Mouse (Mus musculus): ENCODE results near the gene Snx15. TPM values are rescaled to one million over a fixed set of nuclear protein-coding genes. Genes with fewer than 3 reads are reported as not detected.

Gene Snx15
- total and polyA plus RNA-seq, 3 experiments, result 15.3 to 15.7 (median 15.6) TPM

DNA sequence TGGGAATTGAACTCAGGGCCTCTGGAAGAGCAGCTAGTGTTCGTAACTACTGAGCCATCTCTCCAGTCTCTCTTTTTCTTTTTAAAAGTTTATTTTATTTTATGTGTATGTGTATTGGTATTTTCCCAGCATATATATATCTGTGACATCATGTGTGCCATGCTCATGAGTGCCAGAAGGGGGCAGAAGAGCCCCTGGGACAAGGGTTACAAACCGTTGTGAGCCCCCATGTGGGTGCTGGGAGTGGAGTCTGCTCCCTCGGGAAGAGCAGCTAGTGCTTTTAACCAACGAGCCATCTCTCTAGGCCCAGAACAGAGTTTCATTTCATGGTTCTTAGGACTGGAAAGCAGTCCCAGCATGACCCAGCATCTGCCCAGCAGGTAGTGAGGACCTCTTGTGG is 38.6 kb upstream of the Snx15 start:
- no peak for DNase-seq (ENCODE audit: extremely low read depth)

DNA sequence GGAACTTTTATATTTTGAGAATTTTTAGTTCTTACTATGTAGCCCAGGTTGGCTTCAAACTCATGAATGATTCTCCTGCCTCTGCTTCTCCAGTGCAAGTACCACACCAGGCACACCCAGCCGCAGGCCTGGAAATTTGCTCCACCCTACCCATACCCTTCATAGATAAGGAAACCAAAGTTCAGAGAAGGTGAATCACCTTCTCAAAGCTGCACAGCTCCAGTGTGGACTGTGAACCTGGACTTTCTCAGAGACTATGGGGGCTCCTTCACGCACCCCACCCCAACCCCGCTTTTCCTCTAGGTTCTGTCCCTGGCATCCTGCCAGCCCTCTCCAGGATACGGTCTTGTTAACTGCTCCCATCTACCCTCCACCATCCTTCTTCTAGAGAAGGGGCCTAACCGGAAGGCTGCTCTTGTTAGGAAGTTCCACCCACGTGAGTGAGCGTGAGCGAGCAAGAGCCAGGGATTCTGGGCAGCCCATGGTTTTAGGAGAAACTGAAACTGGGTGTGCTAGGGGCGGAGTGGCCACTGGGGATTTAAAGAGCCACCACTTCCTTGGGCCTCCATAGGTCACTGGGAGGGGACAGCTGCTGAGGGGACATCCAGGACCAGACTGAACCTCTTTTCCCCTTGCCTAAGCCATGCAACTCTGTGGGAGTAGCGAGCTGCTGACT is 35.9 kb upstream of the Snx15 start:
- Histone ChIP-seq H3K27ac (ENCODE audit: insufficient read depth, low read depth) (no peak overlapping the region), H3K36me3 (replicated peaks in 1 of 2; ENCODE audit: control insufficient read depth in 1 of 2, insufficient read depth in 1 of 2, low read length in 1 of 2) (no peaks in the 10 kb centered on the region), H3K79me2 (replicated peaks; ENCODE audit: control insufficient read depth, extremely low read depth, insufficient read depth, poor library complexity, severe bottlenecking) (no peaks in the 10 kb centered on the region), H3K9ac (ENCODE audit: insufficient read depth, low read depth) (no peak overlapping the region), H3K4me3 (replicated peaks in 1 of 3; ENCODE audit: low read depth in 2 of 3, low read length in 2 of 3, poor library complexity in 1 of 3) (peak overlapping the region in 1 of 3 experiments; percentile 4), H3K4me1 (ENCODE audit: control insufficient read depth in 1 of 2, insufficient read depth in 2 of 2) (peaks cover 0 to 7% of the 10 kb centered on the region in 2 experiments; a peak in 2 of 4 replicates), H3K4me2 (ENCODE audit: insufficient read depth, low read depth, poor library complexity, severe bottlenecking) (peak overlapping the region; percentile 27; the same call in 1 of the 2 replicates), H3K27me3 (replicated peaks) (peaks cover 33% of the 10 kb centered on the region), H3K9me3 (replicated peaks; ENCODE audit: low read length) (peaks cover 4% of the 10 kb centered on the region)
- no peak for TF ChIP-seq RCOR1 (conservative IDR thresholded peaks at IDR 0.05; ENCODE audit: low read depth, low read length)
- TF ChIP-seq POLR2A (IDR thresholded peaks at IDR 0.05; ENCODE audit: low read depth, low read length), result no peak
- no peak for TF ChIP-seq GABPA (IDR thresholded peaks at IDR 0.05; ENCODE audit: insufficient replicate concordance, low read depth, low read length)
- peak; percentile 55 for TF ChIP-seq BHLHE40 (IDR thresholded peaks at IDR 0.05; ENCODE audit: low read depth, low read length)
- dilution Hi-C loops (cut with MboI; ENCODE audit: extremely low pct_ligation_motif_present, extremely low pct_unique_long_range_greater_than_20kb, low sequenced_read_pairs), result no loop called here
- in situ Hi-C loops (cut with MboI; ENCODE audit: low pct_ligation_motif_present, low pct_unique_long_range_greater_than_20kb, low sequenced_read_pairs), result loop anchor here (25.0 kb wide), 1 partner anchor 148 kb away; the partner anchor contains the start of gene Cdc42bpg
- no peak for DNase-seq (ENCODE audit: extremely low read depth)

More for the DNA sequence above, 38.6 kb upstream of the Snx15 start:
- peaks cover 31% of the 10 kb centered on the region for H3K27me3 ChIP-seq (replicated peaks)
- no peak for TF ChIP-seq GABPA (IDR thresholded peaks at IDR 0.05; ENCODE audit: insufficient replicate concordance, low read depth, low read length)
- no peak for TF ChIP-seq PAX5 (IDR thresholded peaks at IDR 0.05; ENCODE audit: low read length)
- no peak for TF ChIP-seq ZMIZ1 (IDR thresholded peaks at IDR 0.05; ENCODE audit: low read depth, low read length)
- no peak for TF ChIP-seq UBTF (IDR thresholded peaks at IDR 0.05; ENCODE audit: low read depth, low read length)
- peak; percentile 11 for TF ChIP-seq RAD21 (IDR thresholded peaks at IDR 0.05; ENCODE audit: low read depth, low read length)
- peak in 1 of 2 experiments; percentile 39; a peak in 1 of 4 replicates for TF ChIP-seq CTCF (conservative IDR thresholded peaks at IDR 0.05 in 1 of 2, IDR thresholded peaks at IDR 0.05 in 1 of 2; ENCODE audit: low read depth in 2 of 2, low read length in 2 of 2)
- H3K4me2 ChIP-seq (ENCODE audit: insufficient read depth, low read depth, poor library complexity, severe bottlenecking), result no peak overlapping the region
- no peaks in the 10 kb centered on the region for H3K36me3 ChIP-seq (replicated peaks in 1 of 2; ENCODE audit: control insufficient read depth in 1 of 2, insufficient read depth in 1 of 2, low read length in 1 of 2)
- no peak overlapping the region for H3K9ac ChIP-seq (ENCODE audit: insufficient read depth, low read depth)
- H3K9me3 ChIP-seq (replicated peaks; ENCODE audit: low read length), result peaks cover 4% of the 10 kb centered on the region
- H3K4me3 ChIP-seq (replicated peaks in 1 of 3; ENCODE audit: low read depth in 2 of 3, low read length in 2 of 3, poor library complexity in 1 of 3), result no peak overlapping the region
- peaks cover 0 to 7% of the 10 kb centered on the region in 2 experiments; a peak in 2 of 4 replicates for H3K4me1 ChIP-seq (ENCODE audit: control insufficient read depth in 1 of 2, insufficient read depth in 2 of 2)
- dilution Hi-C loops (cut with MboI; ENCODE audit: extremely low pct_ligation_motif_present, extremely low pct_unique_long_range_greater_than_20kb, low sequenced_read_pairs), result no loop called here
- in situ Hi-C loops (cut with MboI; ENCODE audit: low pct_ligation_motif_present, low pct_unique_long_range_greater_than_20kb, low sequenced_read_pairs), result loop anchor here (25.0 kb wide), 1 partner anchor 146 kb away; the partner anchor contains the start of gene Cdc42bpg
- no peaks in the 10 kb centered on the region for H3K79me2 ChIP-seq (replicated peaks; ENCODE audit: control insufficient read depth, extremely low read depth, insufficient read depth, poor library complexity, severe bottlenecking)
- H3K27ac ChIP-seq (ENCODE audit: insufficient read depth, low read depth), result no peak overlapping the region

DNA sequence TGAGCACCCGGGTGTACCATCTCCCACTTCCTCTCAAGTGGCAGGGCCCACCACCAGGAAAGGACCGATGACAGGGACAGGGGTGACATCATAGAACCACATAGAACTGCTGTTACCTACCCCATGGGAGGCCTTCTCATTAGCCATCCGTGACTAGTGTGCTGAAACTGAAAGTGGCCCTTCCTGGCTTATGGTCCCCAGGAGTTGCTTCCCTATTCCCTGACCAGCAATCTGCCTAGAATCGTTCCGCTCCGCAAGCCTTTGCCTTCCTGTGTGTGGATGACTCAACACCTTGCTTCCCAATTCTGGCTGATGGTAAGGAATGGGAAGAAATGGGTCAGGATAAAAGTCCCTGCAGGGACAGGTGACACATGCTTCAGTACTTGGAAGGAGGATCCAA is 29.1 kb upstream of the Snx15 start:
- DNase-seq (ENCODE audit: extremely low read depth), result peak; percentile 68
- Histone ChIP-seq H3K36me3 (replicated peaks in 1 of 2; ENCODE audit: control insufficient read depth in 1 of 2, insufficient read depth in 1 of 2, low read length in 1 of 2) (no peaks in the 10 kb centered on the region), H3K4me1 (ENCODE audit: control insufficient read depth in 1 of 2, insufficient read depth in 2 of 2) (peaks cover 8 to 22% of the 10 kb centered on the region in 2 experiments; a peak in 3 of 4 replicates), H3K27me3 (replicated peaks) (peaks cover 40% of the 10 kb centered on the region), H3K9me3 (replicated peaks; ENCODE audit: low read length) (no peaks in the 10 kb centered on the region), H3K4me2 (ENCODE audit: insufficient read depth, low read depth, poor library complexity, severe bottlenecking) (peak overlapping the region; percentile 26), H3K4me3 (replicated peaks in 1 of 3; ENCODE audit: low read depth in 2 of 3, low read length in 2 of 3, poor library complexity in 1 of 3) (no peak overlapping the region), H3K9ac (ENCODE audit: insufficient read depth, low read depth) (no peak overlapping the region), H3K27ac (ENCODE audit: insufficient read depth, low read depth) (no peak overlapping the region), H3K79me2 (replicated peaks; ENCODE audit: control insufficient read depth, extremely low read depth, insufficient read depth, poor library complexity, severe bottlenecking) (no peaks in the 10 kb centered on the region)
- dilution Hi-C loops (cut with MboI; ENCODE audit: extremely low pct_ligation_motif_present, extremely low pct_unique_long_range_greater_than_20kb, low sequenced_read_pairs) (no loop called here), in situ Hi-C loops (cut with MboI; ENCODE audit: low pct_ligation_motif_present, low pct_unique_long_range_greater_than_20kb, low sequenced_read_pairs) (loop anchor here (5.0 to 25.0 kb wide), 2 partner anchors 75 to 155 kb away; partner anchors contain the start of gene Cdc42bpg)
- peak; percentile 82 for TF ChIP-seq ETS1 (conservative IDR thresholded peaks at IDR 0.05; ENCODE audit: low read depth, low read length)
- TF ChIP-seq EP300 (IDR thresholded peaks at IDR 0.05; ENCODE audit: low read length), result peak; percentile 52; the same call in 1 of the 2 replicates
- TF ChIP-seq ZKSCAN1 (IDR thresholded peaks at IDR 0.05; ENCODE audit: borderline replicate concordance, low read depth, low read length), result no peak
- 0 out of 2 replicates have a peak, but pooled peaks have one; percentile 13 for TF ChIP-seq ELF1 (IDR thresholded peaks at IDR 0.05; ENCODE audit: low read depth, low read length)
- TF ChIP-seq TCF12 (IDR thresholded peaks at IDR 0.05; ENCODE audit: low read depth, low read length), result peak; percentile 22; the same call in 1 of the 2 replicates
- peak; percentile 59 for TF ChIP-seq IRF4 (IDR thresholded peaks at IDR 0.05; ENCODE audit: low read depth, low read length)
- 0 out of 2 replicates have a peak, but pooled peaks have one; percentile 34 for TF ChIP-seq SIN3A (IDR thresholded peaks at IDR 0.05; ENCODE audit: low read length)
- peak; percentile 76 for TF ChIP-seq BHLHE40 (IDR thresholded peaks at IDR 0.05; ENCODE audit: low read depth, low read length)
- TF ChIP-seq UBTF (IDR thresholded peaks at IDR 0.05; ENCODE audit: low read depth, low read length), result no peak
- no peak for TF ChIP-seq PAX5 (IDR thresholded peaks at IDR 0.05; ENCODE audit: low read length)
- no peak for TF ChIP-seq POLR2A (IDR thresholded peaks at IDR 0.05; ENCODE audit: low read depth, low read length)
- TF ChIP-seq MYC (IDR thresholded peaks at IDR 0.05; ENCODE audit: low read depth, low read length), result no peak
- TF ChIP-seq SMC3 (IDR thresholded peaks at IDR 0.05; ENCODE audit: low read depth, low read length), result no peak
- TF ChIP-seq MXI1 (IDR thresholded peaks at IDR 0.05; ENCODE audit: low read depth, low read length), result no peak
- TF ChIP-seq MAX (IDR thresholded peaks at IDR 0.05; ENCODE audit: low read length), result no peak
- TF ChIP-seq NRF1 (IDR thresholded peaks at IDR 0.05; ENCODE audit: low read depth, low read length), result no peak
- peak; percentile 45; the same call in 1 of the 2 replicates for TF ChIP-seq JUN (IDR thresholded peaks at IDR 0.05; ENCODE audit: insufficient read depth, low read depth, low read length)
- no peak for TF ChIP-seq MEF2A (IDR thresholded peaks at IDR 0.05; ENCODE audit: borderline replicate concordance, low read depth, low read length)

Data from CH12.LX (cell line).